Mouse (Mus musculus): Measurements from ENCODE around the gene Calml3. TPM values are rescaled to one million over a fixed set of nuclear protein-coding genes. Genes with fewer than 3 reads are reported as not detected.

Calml3 gene
- total RNA-seq, 4 experiments from 2014 or later = not detected

Other genes with a start within 250 kb of the Calml3 start
- 10 to 100 TPM in 1 of 4 experiments, 1 to 10 TPM in 3; 7.1 to 11.8 (median 7.6) TPM for gene Fam208b, start 193.2 kb downstream of the Calml3 start, total RNA-seq (2022)
- 10 to 100 TPM; 12.1 to 14.7 (median 13.0) TPM for gene Asb13, start 170.3 kb downstream of the Calml3 start, total RNA-seq (2022)
- 1 to 10 TPM in 2 of 4 experiments, not detected in 2; 1.1 to 2.2 TPM for gene Calm4, start 33.4 kb upstream of the Calml3 start, total RNA-seq (2022)
- not detected for gene Calm5, start 49.9 kb upstream of the Calml3 start, total RNA-seq (2022)
- 10 to 100 TPM; 35.0 to 54.8 (median 44.8) TPM for gene Net1, start 113.9 kb upstream of the Calml3 start, total RNA-seq (2022)
- gene Tubal3, start 114.0 kb upstream of the Calml3 start, total RNA-seq (2022) = not detected
- gene Ucn3, start 141.0 kb upstream of the Calml3 start, total RNA-seq (2022) = not detected
- gene Akr1c14, start 244.7 kb upstream of the Calml3 start, total RNA-seq (2022) = 1 to 10 TPM; 1.4 to 5.5 (median 2.6) TPM